Mouse (Mus musculus) frontal cortex, adult (tissue): Measurements from ENCODE around the gene Rad54l.

Experiments used
- ATAC-seq: cut with Nextera tagmentation; 2 replicates; pipeline ENCODE4 v1.9.2; 2017; ENCODE audit warnings: mild to moderate bottlenecking, moderate library complexity, mixed read lengths; ENCODE audit not compliant: low TSS enrichment

Rad54l gene

GRCm38 (mm10) chr4:116123602-116124519 is at the start of gene Rad54l, which contains the start of gene Pomgnt1:
Gene Rad54l, minus strand, starts transcription at chr4:116123690.
Gene Pomgnt1, plus strand, starts transcription at chr4:116123840.
- peak; percentile 97 for ATAC-seq

GRCm38 (mm10) chr4:116173072-116173471 is 49.6 kb upstream of the Rad54l start, which contains the start of the genes 1700042G07Rik and Gm49337:
Gene 1700042G07Rik, plus strand, starts transcription at chr4:116173372.
Gene Gm49337, plus strand, starts transcription at chr4:116173384.
- no peak for ATAC-seq

- no peak for ATAC-seq
These were observed 45.8 kb upstream of the Rad54l start for GRCm38 (mm10) chr4:116169353-116169672.

- peak; percentile 66 for ATAC-seq
These were observed 45.3 kb upstream of the Rad54l start for GRCm38 (mm10) chr4:116168617-116169352.

GRCm38 (mm10) chr4:116167404-116167803 is 43.9 kb upstream of the Rad54l start, which contains the start of gene Tspan1:
Gene Tspan1, minus strand, starts transcription at chr4:116167601.
- no peak for ATAC-seq

GRCm38 (mm10) chr4:116165708-116166407 is 42.4 kb upstream of the Rad54l start:
- ATAC-seq, result no peak

- no peak for ATAC-seq
These were observed 41.5 kb upstream of the Rad54l start for GRCm38 (mm10) chr4:116164759-116165554.

GRCm38 (mm10) chr4:116162142-116162541 is 38.7 kb upstream of the Rad54l start:
- no peak for ATAC-seq

GRCm38 (mm10) chr4:116160769-116161168 is 37.3 kb upstream of the Rad54l start:
- ATAC-seq, result peak; percentile 79

GRCm38 (mm10) chr4:116159912-116160311 is 36.4 kb upstream of the Rad54l start:
- peak; percentile 39; the same call in 1 of the 2 replicates for ATAC-seq

- ATAC-seq, result no peak
These were observed 34.4 kb upstream of the Rad54l start for GRCm38 (mm10) chr4:116157882-116158281.

GRCm38 (mm10) chr4:116152702-116153101 is 29.2 kb upstream of the Rad54l start:
- no peak for ATAC-seq

GRCm38 (mm10) chr4:116151238-116151637 is 27.7 kb upstream of the Rad54l start, which contains the start of gene Lurap1:
Gene Lurap1, minus strand, starts transcription at chr4:116151338.
- ATAC-seq, result no peak

GRCm38 (mm10) chr4:116150862-116151221 is 27.4 kb upstream of the Rad54l start:
- peak; percentile 8; the same call in 1 of the 2 replicates for ATAC-seq

- peak; percentile 82 for ATAC-seq
These were observed 26.8 kb upstream of the Rad54l start for GRCm38 (mm10) chr4:116150156-116150861.

GRCm38 (mm10) chr4:116149812-116150155 is 26.3 kb upstream of the Rad54l start:
- peak; percentile 15; the same call in 1 of the 2 replicates for ATAC-seq

- ATAC-seq, result peak; percentile 73
These were observed 20.6 kb upstream of the Rad54l start for GRCm38 (mm10) chr4:116143891-116144717.

- peak; percentile 18; the same call in 1 of the 2 replicates for ATAC-seq
These were observed 19.9 kb upstream of the Rad54l start for GRCm38 (mm10) chr4:116143317-116143811.

- ATAC-seq, result no peak
These were observed 18.8 kb upstream of the Rad54l start for GRCm38 (mm10) chr4:116142269-116142668.
